Mouse (Mus musculus): ENCODE measurements around the gene Mrpl37. TPM values are rescaled to one million over a fixed set of nuclear protein-coding genes. Genes with fewer than 3 reads are reported as not detected.
A peak's percentile ranks its signal among the peaks of the same experiment; 100 is the strongest.

Gene Mrpl37
- polyA plus RNA-seq, 1 experiment from 2014 or later = 80.8 TPM

DNA sequence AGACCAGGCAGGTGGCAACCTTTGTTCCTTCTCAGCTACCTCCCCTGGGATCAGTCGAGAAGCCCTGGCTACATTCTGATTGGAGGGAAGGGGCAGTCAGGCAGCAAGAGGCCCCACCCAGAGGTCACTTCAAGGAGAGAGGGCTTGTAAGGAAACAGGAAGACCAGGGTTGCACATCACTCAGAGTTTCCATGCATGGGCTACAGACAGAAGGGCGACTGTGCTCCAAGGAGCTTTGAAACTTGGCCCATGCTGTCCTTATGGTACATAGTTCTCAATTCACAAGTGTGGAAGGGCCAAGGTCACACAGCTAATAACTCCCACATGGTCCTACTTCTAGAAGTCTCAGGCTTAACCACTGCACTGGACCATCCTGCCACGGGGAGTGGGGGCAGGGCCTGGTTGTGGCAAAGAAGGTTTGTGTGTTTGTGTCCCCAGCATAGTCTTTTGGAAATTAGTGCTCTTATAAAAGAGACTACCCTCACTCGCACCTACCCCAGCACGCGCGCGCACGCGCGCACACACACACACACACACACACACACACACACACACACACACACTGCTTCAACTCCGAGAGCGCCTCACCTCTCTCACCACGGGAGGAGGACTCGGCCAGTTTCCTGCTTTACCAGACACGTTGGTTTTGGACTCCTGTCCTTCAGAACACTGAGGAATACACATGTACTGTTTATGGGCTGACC is 28.0 kb upstream of the Mrpl37 start:
- Histone ChIP-seq H3K36me3 (no peaks in the 10 kb centered on the region), H3K4me2 (replicated peaks) (no peak overlapping the region), H3K27me3 (no peaks in the 10 kb centered on the region), H3K9me3 (replicated peaks) (no peaks in the 10 kb centered on the region), H3K9ac (no peak overlapping the region), H3K27ac (no peak overlapping the region), H3K4me3 (no peak overlapping the region), H3K4me1 (peaks cover 47% of the 10 kb centered on the region)
- no peak for ATAC-seq (ENCODE audit: low FRiP score)
- WGBS = 77% methylated on average over 16 of the region's 16 CpGs

DNA sequence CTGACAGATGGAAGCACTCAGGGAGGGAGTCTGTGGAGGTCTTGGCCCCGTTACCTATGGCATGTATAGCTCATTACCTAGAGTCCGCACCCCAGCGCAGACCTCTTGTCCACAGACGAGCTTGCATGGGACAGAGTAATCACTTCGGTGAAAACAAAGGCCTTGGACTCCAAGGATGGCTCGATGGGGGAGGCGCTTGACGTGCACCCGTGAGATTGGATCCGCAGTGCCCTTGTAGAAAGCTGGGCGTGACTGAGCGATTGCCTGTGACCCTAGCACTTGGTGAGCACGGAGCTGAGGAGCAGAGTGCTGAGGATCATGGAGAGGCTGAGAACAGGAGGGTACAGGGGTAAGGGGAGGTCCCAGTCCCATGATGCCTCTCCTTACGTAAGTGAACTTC is 25.0 kb upstream of the Mrpl37 start:
- Histone ChIP-seq H3K9me3 (replicated peaks) (no peaks in the 10 kb centered on the region), H3K4me2 (replicated peaks) (no peak overlapping the region), H3K4me1 (peaks cover 27% of the 10 kb centered on the region), H3K36me3 (no peaks in the 10 kb centered on the region), H3K9ac (no peak overlapping the region), H3K27me3 (no peaks in the 10 kb centered on the region), H3K27ac (no peak overlapping the region), H3K4me3 (no peak overlapping the region)
- no peak for ATAC-seq (ENCODE audit: low FRiP score)
- WGBS = 82% methylated on average over 14 of the region's 14 CpGs

DNA sequence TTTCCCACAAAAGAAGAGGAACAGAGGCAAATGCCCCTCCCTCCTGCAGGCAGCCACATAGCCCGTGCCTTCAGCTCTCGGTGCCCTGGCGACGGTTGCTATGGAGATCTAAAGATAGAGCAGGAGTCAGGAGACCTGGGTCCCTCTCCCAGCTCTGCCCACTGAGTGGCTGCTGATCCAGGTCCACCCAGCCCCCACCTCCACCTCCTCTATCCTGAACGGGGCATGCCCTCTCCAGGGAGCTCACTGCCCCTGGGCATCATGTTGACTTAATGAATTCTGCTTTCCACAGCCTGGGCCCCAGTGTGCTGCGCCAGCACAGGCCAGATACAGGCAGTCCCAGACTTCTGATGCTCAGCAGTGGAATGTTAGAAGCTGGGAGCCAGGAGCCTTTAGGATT is 18.2 kb upstream of the Mrpl37 start:
- Histone ChIP-seq H3K27me3 (no peaks in the 10 kb centered on the region), H3K4me3 (no peak overlapping the region), H3K9ac (no peak overlapping the region), H3K9me3 (replicated peaks) (no peaks in the 10 kb centered on the region), H3K36me3 (no peaks in the 10 kb centered on the region), H3K27ac (peak overlapping the region; percentile 90), H3K4me2 (replicated peaks) (no peak overlapping the region; the same call in 1 of the 2 replicates), H3K4me1 (peaks cover 27% of the 10 kb centered on the region)
- WGBS = 7% methylated on average over 6 of the region's 6 CpGs
- ATAC-seq (ENCODE audit: low FRiP score) = peak; percentile 96

DNA sequence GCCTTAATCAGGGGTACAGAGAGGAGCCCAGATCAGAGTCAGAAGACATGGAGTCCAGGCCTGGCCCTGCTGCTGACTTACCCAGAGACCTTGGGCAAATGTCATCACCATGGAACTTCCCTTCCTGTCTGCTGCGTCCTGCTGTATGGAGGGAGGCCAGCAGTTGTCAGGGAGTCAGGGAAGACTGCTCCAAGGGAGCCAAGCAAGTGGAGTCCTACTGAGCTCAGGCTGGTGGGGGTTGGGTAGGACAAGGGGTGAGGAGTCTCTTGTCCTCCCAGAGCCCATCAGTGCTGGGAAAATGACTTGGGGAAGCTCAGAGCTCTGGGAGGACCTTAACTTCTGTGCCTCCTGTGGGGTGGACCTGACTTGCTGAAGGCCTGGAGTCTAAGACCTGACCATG is 17.7 kb upstream of the Mrpl37 start:
- Histone ChIP-seq H3K4me3 (no peak overlapping the region), H3K27me3 (no peaks in the 10 kb centered on the region), H3K4me1 (peaks cover 27% of the 10 kb centered on the region), H3K4me2 (replicated peaks) (no peak overlapping the region; the same call in 1 of the 2 replicates), H3K9me3 (replicated peaks) (no peaks in the 10 kb centered on the region), H3K36me3 (no peaks in the 10 kb centered on the region), H3K9ac (no peak overlapping the region), H3K27ac (peak overlapping the region; percentile 90)
- WGBS = 10% methylated on average over 1 of the region's 1 CpGs
- ATAC-seq (ENCODE audit: low FRiP score) = peak; percentile 69

DNA sequence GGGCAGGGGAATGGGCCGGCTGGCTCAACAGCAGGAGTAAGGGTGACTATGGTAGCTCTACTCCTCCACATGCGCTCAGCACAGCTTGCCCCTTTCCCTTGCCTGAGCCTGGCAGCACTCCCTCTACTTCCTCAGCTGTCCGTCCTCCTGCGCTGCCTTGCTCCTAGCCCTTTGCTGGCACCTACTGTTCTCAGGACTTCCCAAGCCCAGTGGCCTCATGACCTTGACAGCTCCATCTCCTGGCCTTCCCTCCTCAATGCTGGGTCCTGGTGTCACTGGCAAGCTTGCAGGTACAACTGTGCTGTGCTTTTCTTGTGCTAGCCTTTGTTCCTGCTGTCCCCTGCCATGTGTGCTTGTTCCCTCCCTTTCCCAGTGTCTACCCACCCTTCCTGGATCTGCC is 16.5 kb upstream of the Mrpl37 start:
- H3K36me3 ChIP-seq = no peaks in the 10 kb centered on the region
- H3K9ac ChIP-seq = no peak overlapping the region
- H3K27ac ChIP-seq = no peak overlapping the region
- no peaks in the 10 kb centered on the region for H3K27me3 ChIP-seq
- no peak for ATAC-seq (ENCODE audit: low FRiP score)
- H3K4me2 ChIP-seq (replicated peaks) = no peak overlapping the region
- WGBS = 95% methylated on average over 4 of the region's 4 CpGs
- H3K4me1 ChIP-seq = peaks cover 32% of the 10 kb centered on the region
- H3K4me3 ChIP-seq = no peak overlapping the region
- no peaks in the 10 kb centered on the region for H3K9me3 ChIP-seq (replicated peaks)

DNA sequence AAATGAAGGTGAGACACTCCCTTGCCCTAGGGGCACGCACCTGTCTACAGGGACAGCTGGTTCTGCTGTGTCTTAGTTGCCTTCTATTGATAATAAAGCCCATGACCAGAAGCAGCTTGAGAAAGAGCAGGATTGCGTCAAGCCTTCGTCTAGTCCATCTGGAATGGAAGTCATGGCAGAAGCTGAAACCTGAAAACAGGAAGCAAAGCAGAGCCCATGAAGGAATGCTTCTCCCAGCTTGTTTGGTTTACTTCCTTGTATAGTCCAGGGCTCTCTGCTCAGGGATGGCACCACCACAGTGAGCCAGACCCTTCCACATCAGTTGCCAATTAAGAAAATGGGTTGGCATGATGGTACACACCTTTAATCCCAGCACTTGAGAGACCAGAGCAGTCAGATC is 15.5 kb upstream of the Mrpl37 start:
- Histone ChIP-seq H3K9ac (no peak overlapping the region), H3K4me2 (replicated peaks) (no peak overlapping the region), H3K4me3 (no peak overlapping the region), H3K27ac (no peak overlapping the region), H3K9me3 (replicated peaks) (no peaks in the 10 kb centered on the region), H3K4me1 (peaks cover 32% of the 10 kb centered on the region), H3K36me3 (no peaks in the 10 kb centered on the region), H3K27me3 (no peaks in the 10 kb centered on the region)
- ATAC-seq (ENCODE audit: low FRiP score) = no peak
- WGBS = 93% methylated on average over 3 of the region's 3 CpGs

DNA sequence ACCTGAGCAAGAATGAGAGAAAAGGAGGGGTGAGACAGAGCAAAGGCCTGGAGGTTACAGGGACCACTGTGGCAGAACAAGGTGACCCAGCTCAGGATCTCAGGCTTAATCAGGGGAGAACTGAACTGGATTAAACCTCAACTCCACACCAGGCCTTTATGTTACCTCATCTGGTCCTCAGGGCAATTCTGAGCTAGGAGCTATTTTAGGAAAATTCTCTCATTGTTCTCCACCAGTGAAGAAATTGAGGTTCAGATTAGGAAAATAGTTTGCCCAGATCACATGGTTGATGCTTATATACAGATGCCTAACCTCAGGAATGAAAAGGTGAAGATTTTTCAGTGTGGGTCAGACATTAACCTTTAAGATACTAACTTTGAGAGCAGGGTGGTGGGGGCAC is 13.0 kb upstream of the Mrpl37 start:
- no peak overlapping the region for H3K4me3 ChIP-seq
- no peak overlapping the region for H3K9ac ChIP-seq
- H3K9me3 ChIP-seq (replicated peaks) = no peaks in the 10 kb centered on the region
- ATAC-seq (ENCODE audit: low FRiP score) = no peak
- peaks cover 22% of the 10 kb centered on the region for H3K4me1 ChIP-seq
- H3K27me3 ChIP-seq = no peaks in the 10 kb centered on the region
- H3K27ac ChIP-seq = no peak overlapping the region
- no peaks in the 10 kb centered on the region for H3K36me3 ChIP-seq
- no peak overlapping the region for H3K4me2 ChIP-seq (replicated peaks)

DNA sequence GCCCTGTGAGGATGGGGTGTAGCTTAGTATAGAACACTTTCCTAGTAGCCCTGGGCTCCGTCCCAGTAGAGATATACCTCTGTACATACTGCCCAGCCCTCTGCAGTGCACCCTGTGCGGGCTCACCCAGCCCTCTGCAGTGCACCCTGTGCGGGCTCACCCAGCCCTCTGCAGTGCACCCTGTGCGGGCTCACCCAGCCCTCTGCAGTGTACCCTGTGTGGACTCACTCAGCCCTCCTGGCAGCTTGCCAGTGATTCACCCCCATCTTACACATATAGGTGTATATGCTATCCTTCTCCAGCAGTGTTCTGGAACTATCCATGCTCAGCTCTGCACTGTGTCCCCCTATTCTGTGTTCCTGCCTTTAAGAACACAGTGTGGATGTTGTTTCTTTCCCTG is 12.2 kb upstream of the Mrpl37 start:
- Histone ChIP-seq H3K36me3 (no peaks in the 10 kb centered on the region), H3K9ac (no peak overlapping the region), H3K4me3 (no peak overlapping the region), H3K27ac (no peak overlapping the region), H3K4me2 (replicated peaks) (no peak overlapping the region), H3K27me3 (no peaks in the 10 kb centered on the region), H3K4me1 (peaks cover 14% of the 10 kb centered on the region), H3K9me3 (replicated peaks) (no peaks in the 10 kb centered on the region)
- 83% methylated on average over 4 of the region's 4 CpGs for WGBS
- ATAC-seq (ENCODE audit: low FRiP score) = 0 out of 2 replicates have a peak, but pooled peaks have one; percentile 46

DNA sequence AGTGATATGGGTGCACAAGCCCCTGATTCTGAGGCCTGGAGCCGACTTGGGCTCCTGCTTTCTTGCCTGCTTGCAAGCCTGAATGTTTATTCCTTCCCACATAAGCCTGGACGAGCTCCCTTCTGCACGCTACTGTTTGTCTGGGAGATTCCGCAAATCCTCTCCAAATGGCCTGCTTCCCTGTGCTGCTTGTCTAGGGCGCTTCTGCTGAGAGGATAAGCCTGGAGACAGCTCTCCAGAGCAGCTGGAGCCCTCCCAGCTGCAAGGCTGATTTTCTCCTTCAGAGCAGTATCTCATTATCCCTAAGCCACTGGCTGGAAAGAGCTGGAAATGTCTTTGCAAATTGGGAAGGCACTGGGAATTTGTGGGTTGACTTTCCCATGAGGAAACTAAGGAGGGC is 8.8 kb upstream of the Mrpl37 start:
- H3K9ac ChIP-seq = no peak overlapping the region

DNA sequence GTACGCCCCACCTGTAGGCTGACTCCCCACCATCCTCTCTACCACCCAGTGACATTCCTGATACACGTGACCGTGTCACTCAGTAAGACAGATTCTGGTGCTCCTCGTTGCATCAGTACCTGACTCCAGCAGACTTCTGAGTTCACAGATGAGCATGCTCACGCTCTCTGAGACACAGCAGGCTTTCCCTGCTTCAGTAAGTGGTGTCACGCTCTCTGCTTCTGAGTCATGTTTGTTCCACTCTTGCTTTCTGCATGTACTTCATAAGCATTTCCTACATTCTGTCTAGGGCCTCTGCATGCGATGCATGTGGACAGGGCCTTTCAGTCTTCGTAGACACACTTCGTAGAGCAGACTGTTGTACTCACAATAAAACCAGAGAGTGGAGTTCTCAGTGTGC is 5.7 kb upstream of the Mrpl37 start:
- H3K4me3 ChIP-seq = no peak overlapping the region
- H3K4me1 ChIP-seq = peaks cover 5% of the 10 kb centered on the region
- H3K27me3 ChIP-seq = 0 out of 2 replicates have a peak, but pooled peaks cover 5% of the 10 kb centered on the region
- H3K27ac ChIP-seq = no peak overlapping the region
- H3K36me3 ChIP-seq = no peaks in the 10 kb centered on the region
- no peak for ATAC-seq (ENCODE audit: low FRiP score)
- 84% methylated on average over 9 of the region's 9 CpGs for WGBS
- no peak overlapping the region for H3K9ac ChIP-seq
- no peaks in the 10 kb centered on the region for H3K9me3 ChIP-seq (replicated peaks)
- no peak overlapping the region for H3K4me2 ChIP-seq (replicated peaks)

More for the DNA sequence above, 8.8 kb upstream of the Mrpl37 start:
- Histone ChIP-seq H3K27ac (peak overlapping the region; percentile 26; the same call in 1 of the 2 replicates), H3K4me3 (no peak overlapping the region), H3K4me2 (replicated peaks) (no peak overlapping the region), H3K27me3 (no peaks in the 10 kb centered on the region), H3K9me3 (replicated peaks) (no peaks in the 10 kb centered on the region), H3K4me1 (0 out of 2 replicates have a peak, but pooled peaks cover 4% of the 10 kb centered on the region), H3K36me3 (no peaks in the 10 kb centered on the region)
- ATAC-seq (ENCODE audit: low FRiP score) = no peak
- 79% methylated on average over 5 of the region's 5 CpGs for WGBS

DNA sequence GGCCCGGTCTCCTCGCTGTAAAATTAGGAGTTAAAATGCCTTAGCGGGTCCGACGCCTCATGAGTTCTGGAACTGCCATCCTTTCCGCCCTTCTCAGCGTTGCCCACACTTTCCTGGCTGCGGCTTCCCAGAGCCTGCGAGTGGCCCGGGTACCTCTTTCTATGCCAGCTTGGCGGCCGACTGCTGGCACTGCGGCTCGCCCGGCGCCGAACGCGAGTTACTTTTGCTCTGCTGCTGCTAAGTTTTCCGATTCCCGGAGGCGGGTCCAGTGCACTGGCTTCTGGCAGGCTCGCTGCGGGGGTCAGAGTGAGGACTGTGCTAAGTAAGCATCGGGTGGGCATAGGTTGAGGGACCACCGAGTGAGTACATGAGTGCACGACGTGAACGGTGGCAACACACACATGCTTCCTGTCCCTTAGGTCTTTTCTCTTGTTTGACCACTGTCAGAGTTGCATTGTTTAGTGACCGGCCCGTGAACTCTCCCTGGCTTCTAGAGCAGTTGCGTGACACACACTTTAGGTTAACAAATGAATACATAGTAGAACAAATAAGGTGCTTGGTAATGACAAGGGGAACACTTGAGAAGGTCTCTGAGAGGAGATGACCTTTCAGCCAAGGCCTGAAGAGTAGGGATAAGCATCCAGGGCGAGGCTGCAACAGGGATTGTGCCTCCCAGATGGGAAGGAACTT is 628 bp upstream of the Mrpl37 start:
- ATAC-seq (ENCODE audit: low FRiP score) = peak; percentile 54
- peak overlapping the region; percentile 39 for H3K9ac ChIP-seq
- H3K4me2 ChIP-seq (replicated peaks) = peak overlapping the region; percentile 76
- WGBS = 3% methylated on average over 33 of the region's 33 CpGs
- H3K9me3 ChIP-seq (replicated peaks) = no peaks in the 10 kb centered on the region
- peaks cover 24% of the 10 kb centered on the region for H3K36me3 ChIP-seq
- H3K27me3 ChIP-seq = 0 out of 2 replicates have a peak, but pooled peaks cover 5% of the 10 kb centered on the region
- no peak overlapping the region for H3K27ac ChIP-seq
- peaks cover 18% of the 10 kb centered on the region for H3K4me1 ChIP-seq
- H3K4me3 ChIP-seq = peak overlapping the region; percentile 90

DNA sequence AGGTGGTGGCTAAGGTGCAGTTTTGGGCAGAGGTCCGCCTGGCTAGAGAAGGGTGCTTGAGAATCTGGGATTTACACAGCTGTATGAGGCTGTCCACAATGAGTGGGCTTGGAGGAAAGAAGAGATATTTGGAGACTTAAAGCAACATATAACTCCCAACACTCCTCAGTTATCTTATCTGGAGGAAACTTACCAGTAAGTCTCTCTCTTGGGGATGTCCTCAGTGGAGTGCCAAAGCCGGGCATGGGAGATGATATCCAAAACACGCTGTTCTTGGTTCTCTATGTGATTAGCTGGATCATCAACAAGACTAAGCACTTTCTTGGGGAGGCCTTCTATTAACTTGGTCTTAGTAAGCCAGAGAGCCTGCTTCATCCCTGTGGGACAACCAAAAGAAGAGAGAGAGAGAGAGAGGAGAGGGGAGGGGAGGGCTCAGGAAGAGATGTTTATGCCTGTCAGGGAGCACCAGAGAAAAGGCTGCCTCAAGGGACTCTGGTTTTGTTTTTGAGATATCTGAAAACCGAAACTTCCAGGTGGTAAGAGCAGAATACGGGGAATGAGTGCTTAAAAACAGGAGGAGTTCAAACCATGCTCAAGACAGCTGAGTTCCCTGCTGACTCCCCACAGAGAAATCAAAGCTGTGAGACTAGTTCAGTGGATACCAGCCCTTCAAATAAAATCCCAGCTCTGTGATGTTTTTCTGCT is 2.1 kb downstream of the Mrpl37 start:
- 94% methylated on average over 5 of the region's 5 CpGs for WGBS
- Histone ChIP-seq H3K4me1 (peaks cover 18% of the 10 kb centered on the region), H3K36me3 (peaks cover 48% of the 10 kb centered on the region), H3K9me3 (replicated peaks) (no peaks in the 10 kb centered on the region), H3K27ac (no peak overlapping the region), H3K9ac (no peak overlapping the region), H3K27me3 (0 out of 2 replicates have a peak, but pooled peaks cover 5% of the 10 kb centered on the region), H3K4me2 (replicated peaks) (no peak overlapping the region), H3K4me3 (no peak overlapping the region)
- ATAC-seq (ENCODE audit: low FRiP score) = no peak

Data from hindbrain, embryonic 12.5 days (tissue).